19 mouse cellular contexts compared by ENCODE assay signal in genomic region chr5:130143101-130143500, GRCm38 (mm10). TPM values are rescaled to one million over a fixed set of nuclear protein-coding genes. Genes with fewer than 3 reads are reported as not detected.
DNase-seq lines count a peak whose midpoint lies in the region; ATAC-seq and TF ChIP-seq lines count a peak whose summit lies in the region.
"Had no signal": no experiment of that assay in that cellular context is flagged by ENCODE, and none has a peak within 500 bp of the region (broad histone marks: within the 10 kb centered on the region; RNA-seq: fewer than 3 reads in every experiment).

No protein-coding gene starts in this region.

- H3K4me2 ChIP-seq in hindbrain, postnatal 0 days (ENCODE audit: low read depth, low read length), result no peak overlapping the region
- no peak overlapping the region for H3K4me2 ChIP-seq in hindbrain, embryonic 16.5 days (ENCODE audit: low read length)
- H3K4me2 ChIP-seq in liver, postnatal 0 days (ENCODE audit: low read depth, low read length), result peak overlapping the region; percentile 99; the same call in 1 of the 2 replicates

- H3K9me3 ChIP-seq in hindbrain, postnatal 0 days (ENCODE audit: low read length), result no peaks in the 10 kb centered on the region
- no peaks in the 10 kb centered on the region for H3K9me3 ChIP-seq in hindbrain, embryonic 16.5 days (ENCODE audit: control insufficient read depth, low read length)
- H3K9me3 ChIP-seq in liver, postnatal 0 days (ENCODE audit: low read length), result no peaks in the 10 kb centered on the region
- H3K9me3 ChIP-seq: embryonic facial prominence, embryonic 15.5 days; forebrain, embryonic 10.5 days; limb, embryonic 13.5 days; megakaryocyte, embryonic 14.5 days; midbrain, embryonic 13.5 days had no signal

- TF ChIP-seq EP300 in liver, postnatal 0 days (IDR thresholded peaks at IDR 0.05; ENCODE audit: low read depth), result no peak

- H3K4me3 ChIP-seq in hindbrain, postnatal 0 days (ENCODE audit: low read length), result no peak overlapping the region
- no peak overlapping the region for H3K4me3 ChIP-seq in hindbrain, embryonic 16.5 days (ENCODE audit: low read length)
- H3K4me3 ChIP-seq in liver, postnatal 0 days (ENCODE audit: low read depth, low read length), result no peak overlapping the region

- TF ChIP-seq CTCF in hindbrain, postnatal 0 days (IDR thresholded peaks at IDR 0.05; ENCODE audit: low read depth), result no peak
- no peak for TF ChIP-seq CTCF in liver, postnatal 0 days (IDR thresholded peaks at IDR 0.05; ENCODE audit: low read depth)

- no peak overlapping the region for H3K9ac ChIP-seq in hindbrain, postnatal 0 days (replicated peaks; ENCODE audit: low read length)
- no peak overlapping the region for H3K9ac ChIP-seq in hindbrain, embryonic 16.5 days (ENCODE audit: low read depth, low read length)
- no peak overlapping the region for H3K9ac ChIP-seq in liver, postnatal 0 days (replicated peaks)
- H3K9ac ChIP-seq: lung, embryonic 14.5 days had no signal

- H3K4me1 ChIP-seq in hindbrain, postnatal 0 days (ENCODE audit: insufficient read depth, low read length), result peaks cover 12% of the 10 kb centered on the region
- H3K4me1 ChIP-seq in hindbrain, embryonic 16.5 days (ENCODE audit: control insufficient read depth, insufficient read depth, low read depth, low read length), result peaks cover 16% of the 10 kb centered on the region
- peaks cover 18% of the 10 kb centered on the region for H3K4me1 ChIP-seq in liver, postnatal 0 days (ENCODE audit: insufficient read depth)

- DNase-seq in adrenal gland, postnatal 10 days, result peak; percentile 39
- DNase-seq in adrenal gland, postnatal 4 days (ENCODE audit: low spot score in 2 of 2), result no peak
- no peak for DNase-seq in hindbrain, postnatal 0 days (ENCODE audit: low spot score)
- peak; percentile 35 for DNase-seq in adrenal gland, postnatal 14 days
- DNase-seq in liver, postnatal 0 days, result no peak
- no peak for DNase-seq in thymus, postnatal 36 days
- DNase-seq: cerebellum, adult 8-10 months; gastrocnemius, postnatal 10 days; heart, adult 2 months; kidney, postnatal 25 days; lung, embryonic 14.5 days; thymus, postnatal 4 days had no signal

- no peak for ATAC-seq in hindbrain, postnatal 0 days
- ATAC-seq in hindbrain, embryonic 16.5 days, result no peak
- no peak for ATAC-seq in liver, postnatal 0 days

- 87% methylated on average over 7 of the region's 7 CpGs for WGBS in hindbrain, postnatal 0 days
- WGBS in hindbrain, embryonic 16.5 days, result 94% methylated on average over 7 of the region's 7 CpGs
- WGBS in liver, postnatal 0 days (ENCODE audit: insufficient replicate concordance), result 85% methylated on average over 7 of the region's 7 CpGs

- H3K27ac ChIP-seq in hindbrain, postnatal 0 days, result peak overlapping the region; percentile 94; the same call in 1 of the 2 replicates
- H3K27ac ChIP-seq in hindbrain, embryonic 16.5 days (ENCODE audit: low read depth, low read length), result no peak overlapping the region; the same call in 1 of the 2 replicates
- H3K27ac ChIP-seq in liver, postnatal 0 days (ENCODE audit: low read depth), result peak overlapping the region; percentile 93; the same call in 1 of the 2 replicates
- H3K27ac ChIP-seq: limb, embryonic 13.5 days; stomach, postnatal 0 days had no signal

- no peaks in the 10 kb centered on the region for H3K27me3 ChIP-seq in hindbrain, postnatal 0 days (ENCODE audit: insufficient read depth, low read length)
- H3K27me3 ChIP-seq in hindbrain, embryonic 16.5 days (replicated peaks; ENCODE audit: control insufficient read depth, insufficient read depth, low read length), result no peaks in the 10 kb centered on the region
- H3K27me3 ChIP-seq in liver, postnatal 0 days (ENCODE audit: insufficient read depth, low read length), result no peaks in the 10 kb centered on the region
- H3K27me3 ChIP-seq: embryonic facial prominence, embryonic 15.5 days; limb, embryonic 13.5 days; midbrain, embryonic 13.5 days had no signal

- no peaks in the 10 kb centered on the region for H3K36me3 ChIP-seq in hindbrain, postnatal 0 days (ENCODE audit: insufficient read depth, low read length)
- no peaks in the 10 kb centered on the region for H3K36me3 ChIP-seq in hindbrain, embryonic 16.5 days (ENCODE audit: control insufficient read depth, insufficient read depth, low read length)
- H3K36me3 ChIP-seq in liver, postnatal 0 days (replicated peaks; ENCODE audit: insufficient read depth, low read length), result peaks cover 2% of the 10 kb centered on the region; the same call in 1 of the 2 replicates
- H3K36me3 ChIP-seq: embryonic facial prominence, embryonic 15.5 days; forebrain, embryonic 10.5 days; midbrain, embryonic 13.5 days had no signal

RNA-seq across cellular contexts. Expression of gene Kctd7, which starts 1.6 kb away (rescaled TPM):
- 1 to 10 TPM; 5.3 to 8.5 TPM for total RNA-seq in adrenal gland, postnatal 10 days (2021)
- 1 to 10 TPM; 7.8 to 9.4 TPM for total RNA-seq in adrenal gland, postnatal 4 days (2021)
- total RNA-seq in hindbrain, postnatal 0 days (2014; rRNA removed), result 20.8 and 31.7 TPM in 2 replicates
- 10.9 and 11.2 TPM in 2 replicates for polyA plus RNA-seq in hindbrain, postnatal 0 days (2015; fragmentation: Nextera tagmentation; extraction: Ambion mirVana)
- 18.9 and 19.5 TPM in 2 replicates for polyA plus RNA-seq in hindbrain, embryonic 16.5 days (2015; fragmentation: Nextera tagmentation; extraction: Ambion mirVana)
- total RNA-seq in adrenal gland, postnatal 14 days (2021), result 8.7 and 10.0 TPM in 2 replicates
- polyA plus RNA-seq in liver, postnatal 0 days (2015; fragmentation: Nextera tagmentation; extraction: Ambion mirVana), result 3.6 and 3.9 TPM in 2 replicates

RNA-seq across cellular contexts. Expression of gene Rabgef1, which starts 28.5 kb away (rescaled TPM):
- total RNA-seq in adrenal gland, postnatal 10 days (2021), result 10 to 100 TPM; 35.6 to 41.5 TPM
- 10 to 100 TPM; 36.5 to 43.2 TPM for total RNA-seq in adrenal gland, postnatal 4 days (2021)
- 16.1 and 19.9 TPM in 2 replicates for total RNA-seq in hindbrain, postnatal 0 days (2014; rRNA removed)
- 27.4 and 28.9 TPM in 2 replicates for polyA plus RNA-seq in hindbrain, postnatal 0 days (2015; fragmentation: Nextera tagmentation; extraction: Ambion mirVana)
- 40.0 and 41.7 TPM in 2 replicates for polyA plus RNA-seq in hindbrain, embryonic 16.5 days (2015; fragmentation: Nextera tagmentation; extraction: Ambion mirVana)
- total RNA-seq in adrenal gland, postnatal 14 days (2021), result 40.6 and 42.7 TPM in 2 replicates
- polyA plus RNA-seq in liver, postnatal 0 days (2015; fragmentation: Nextera tagmentation; extraction: Ambion mirVana), result 18.5 and 19.7 TPM in 2 replicates

Comparison
In these comparisons a context has a peak if more than half of its experiments do, and no peak if none do; other contexts are left out.
1. DNase-seq: peak in adrenal gland, postnatal 10 days (single experiment) and adrenal gland, postnatal 14 days (single experiment); none in adrenal gland, postnatal 4 days (0 of 2), hindbrain, postnatal 0 days (single experiment), liver, postnatal 0 days (single experiment) and thymus, postnatal 36 days (0 of 2).